Mouse (Mus musculus) frontal cortex, postnatal 10 days (tissue): ENCODE measurements around the gene Ipo11.

Experiments used
- DNase-seq, 2 experiments: peaks; one replicate each; pipeline ENCODE4 v3.0.0; 2022; ENCODE audit warnings: low spot score in 2 of 2, mixed read lengths in 1 of 2

Gene Ipo11

GRCm38 (mm10) chr13:106817066-106817465, 119.7 kb downstream of the Ipo11 start:
- no peak for DNase-seq

GRCm38 (mm10) chr13:106813519-106813918, 123.2 kb downstream of the Ipo11 start:
- DNase-seq = no peak

DNA sequence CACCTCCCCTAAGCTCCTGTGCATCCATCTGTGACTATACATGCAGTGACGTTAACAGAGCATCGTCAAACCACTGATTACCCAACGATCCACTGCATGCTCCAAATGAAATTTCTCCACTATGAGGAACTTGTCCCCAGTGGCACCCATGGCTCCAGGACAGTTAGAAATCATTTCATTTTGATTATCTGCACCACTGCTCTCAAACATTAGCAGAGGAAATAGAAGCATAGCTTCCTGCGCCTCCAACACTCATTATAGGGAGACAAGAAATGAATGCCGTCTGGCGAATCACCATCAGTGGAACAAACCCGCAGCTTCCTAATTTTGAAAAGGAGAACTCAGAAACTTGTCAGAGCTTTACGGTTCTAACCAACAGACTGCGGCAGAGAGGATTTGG, 123.7 kb downstream of the Ipo11 start:
- DNase-seq = no peak

DNA sequence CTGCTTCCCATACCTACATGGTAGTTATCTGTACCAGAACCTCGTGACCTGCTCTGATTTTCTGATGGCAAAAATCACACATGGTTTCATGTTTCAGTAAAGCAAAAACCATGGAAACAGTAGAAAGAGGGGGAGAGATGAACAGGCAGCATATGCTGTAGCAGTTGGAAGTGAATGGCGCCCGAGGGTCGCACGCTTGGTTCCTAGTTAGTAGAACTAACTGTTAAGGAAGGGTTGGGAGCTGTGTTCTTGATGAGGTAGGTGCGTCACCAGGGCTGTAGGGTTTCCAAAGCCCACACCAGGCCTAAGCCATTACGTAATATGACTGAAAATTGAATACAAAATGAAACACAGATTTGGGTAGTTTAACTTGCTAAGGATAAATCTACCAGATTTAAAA, 126.6 kb downstream of the Ipo11 start:
- no peak for DNase-seq

GRCm38 (mm10) chr13:106808821-106809220, 127.9 kb downstream of the Ipo11 start:
- no peak for DNase-seq

- no peak for DNase-seq
Observed at GRCm38 (mm10) chr13:106808315-106808714, 128.4 kb downstream of the Ipo11 start.

GRCm38 (mm10) chr13:106807303-106807702, 129.5 kb downstream of the Ipo11 start:
- no peak for DNase-seq

GRCm38 (mm10) chr13:106805146-106805545, 131.6 kb downstream of the Ipo11 start:
- no peak for DNase-seq

DNA sequence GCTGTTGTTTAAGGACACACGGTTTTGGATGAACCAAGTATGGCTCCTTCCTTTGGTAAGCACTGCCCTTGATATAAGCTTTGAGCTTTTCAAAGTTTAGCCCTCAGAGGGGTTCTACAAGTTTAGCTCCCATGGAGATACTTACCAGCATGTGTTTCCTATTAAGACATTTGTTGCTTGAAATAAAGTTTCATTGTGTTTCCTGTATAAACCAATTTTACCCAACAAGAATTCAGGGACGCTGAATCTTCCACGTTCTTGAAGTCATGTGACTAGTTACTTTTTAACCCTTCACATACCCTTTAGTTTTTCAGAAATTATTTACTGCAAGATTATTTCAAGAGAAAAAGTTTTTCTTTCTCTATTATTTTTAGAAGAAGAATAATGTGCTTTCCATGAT, 138.7 kb downstream of the Ipo11 start:
- no peak for DNase-seq

DNA sequence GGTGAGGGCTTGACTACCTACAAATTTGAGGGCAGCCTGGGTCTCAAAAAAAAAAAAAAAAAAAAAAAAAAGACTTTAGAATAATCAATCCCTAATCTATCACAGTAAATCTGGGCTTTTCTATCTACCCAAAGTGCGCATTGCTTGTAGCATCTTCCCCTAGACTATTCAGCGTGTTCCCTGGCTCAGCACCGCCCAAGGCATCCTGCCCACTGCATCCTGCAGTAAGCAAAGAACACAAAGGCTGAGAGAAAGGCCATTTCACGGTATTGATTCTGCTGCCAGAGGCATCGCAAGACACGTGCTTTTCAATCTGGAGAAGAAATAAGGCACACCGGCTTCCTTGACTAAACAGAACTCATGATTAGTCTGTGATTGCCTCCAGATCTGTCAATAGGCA, 147.9 kb downstream of the Ipo11 start:
- DNase-seq = no peak

DNA sequence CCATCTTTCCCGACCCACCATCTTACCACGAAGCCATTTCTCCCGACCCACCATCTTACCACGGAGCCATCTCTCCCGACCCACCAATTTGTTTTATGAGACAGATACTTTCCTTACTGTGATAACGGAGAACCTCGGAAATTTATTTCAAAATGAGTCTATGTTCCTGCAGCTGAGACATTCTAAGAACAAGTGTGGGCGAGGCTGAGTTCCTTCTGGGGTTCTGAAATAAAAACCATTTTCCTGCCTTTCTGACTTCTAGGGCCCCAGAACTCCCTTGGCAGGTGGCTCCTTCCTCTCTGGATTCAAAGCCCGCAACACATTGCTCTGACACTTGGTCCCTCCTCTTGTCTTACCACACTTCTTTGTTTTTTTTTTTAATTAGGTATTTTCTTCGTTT, 168.0 kb downstream of the Ipo11 start:
- no peak for DNase-seq

GRCm38 (mm10) chr13:106762611-106763010, 174.1 kb downstream of the Ipo11 start:
- DNase-seq = no peak

DNA sequence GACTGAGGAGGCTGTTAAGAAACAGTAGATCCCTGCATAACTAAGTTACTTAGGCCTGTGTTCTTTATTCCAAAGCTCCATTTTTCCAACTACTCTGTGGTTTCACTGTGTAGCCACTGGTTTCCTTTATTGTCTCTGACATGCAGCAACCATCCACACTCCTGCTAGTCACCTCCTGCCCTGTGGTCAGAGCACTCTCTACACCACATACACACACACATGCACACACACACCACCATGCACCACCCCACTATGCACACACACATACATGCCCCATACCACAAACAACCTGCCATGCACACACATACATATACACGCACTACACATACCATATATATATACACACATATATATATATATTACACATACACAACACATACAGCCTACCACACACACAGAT, 175.1 kb downstream of the Ipo11 start:
- no peak for DNase-seq

GRCm38 (mm10) chr13:106760232-106760875, 176.4 kb downstream of the Ipo11 start:
- DNase-seq = no peak

GRCm38 (mm10) chr13:106755892-106756291, 180.9 kb downstream of the Ipo11 start:
- DNase-seq = no peak

DNA sequence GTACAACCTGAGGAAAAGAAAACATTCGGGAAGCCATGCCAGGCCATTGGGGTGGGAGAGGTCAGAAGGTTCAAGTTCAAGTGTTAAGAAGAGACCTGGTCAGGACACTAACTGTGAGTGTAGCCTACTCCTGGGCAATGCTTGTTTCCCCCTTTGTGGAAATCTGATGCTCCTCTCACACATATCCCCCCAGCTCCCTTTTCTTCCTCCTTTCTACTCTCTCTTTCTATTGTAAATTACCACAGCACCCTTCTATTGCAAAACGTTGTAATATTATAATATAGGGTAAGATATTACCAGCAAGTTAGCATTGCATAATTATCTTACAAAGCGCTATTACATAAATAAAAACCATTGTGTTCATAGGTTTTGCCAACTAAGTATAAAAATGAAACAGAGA, 182.5 kb downstream of the Ipo11 start:
- no peak for DNase-seq

GRCm38 (mm10) chr13:106751951-106752350, 184.8 kb downstream of the Ipo11 start:
- no peak for DNase-seq

DNA sequence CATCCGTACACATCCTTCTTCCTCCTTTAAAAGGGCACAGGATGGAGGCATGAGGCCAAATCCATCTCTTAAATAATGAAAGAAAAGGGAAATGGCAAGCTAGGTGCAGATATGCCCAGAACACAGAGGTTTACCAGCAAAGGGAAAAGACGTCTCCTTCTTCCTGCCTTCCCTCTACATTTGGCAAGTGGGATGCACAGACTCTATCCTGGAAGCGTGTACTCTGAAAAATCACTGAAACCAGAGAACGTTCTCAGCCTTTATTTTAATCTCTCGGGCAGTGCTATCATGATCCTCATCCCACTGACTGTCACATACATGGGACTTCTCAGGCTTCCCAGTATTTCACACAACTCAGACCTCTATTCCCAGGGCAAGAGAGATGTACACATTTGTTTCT, 189.9 kb downstream of the Ipo11 start:
- no peak for DNase-seq

- no peak for DNase-seq
Observed at GRCm38 (mm10) chr13:106745201-106745600, 191.6 kb downstream of the Ipo11 start.
